Mouse (Mus musculus) liver, embryonic 18 days (tissue): ENCODE measurements around the gene Utp18. TPM values are rescaled to one million over a fixed set of nuclear protein-coding genes. Genes with fewer than 3 reads are reported as not detected.

Experiments
- polyA plus RNA-seq: library from polyadenylated mRNA; depleted of rRNA; stranded (reverse); fragments of >200 nt; gene quantifications from 2 replicates; pipeline ENCODE4 v1.2.3, GENCODE M21; 2012; rRNA removed

The Utp18 gene
- polyA plus RNA-seq, result 7.3 and 7.6 TPM in 2 replicates

DNA sequence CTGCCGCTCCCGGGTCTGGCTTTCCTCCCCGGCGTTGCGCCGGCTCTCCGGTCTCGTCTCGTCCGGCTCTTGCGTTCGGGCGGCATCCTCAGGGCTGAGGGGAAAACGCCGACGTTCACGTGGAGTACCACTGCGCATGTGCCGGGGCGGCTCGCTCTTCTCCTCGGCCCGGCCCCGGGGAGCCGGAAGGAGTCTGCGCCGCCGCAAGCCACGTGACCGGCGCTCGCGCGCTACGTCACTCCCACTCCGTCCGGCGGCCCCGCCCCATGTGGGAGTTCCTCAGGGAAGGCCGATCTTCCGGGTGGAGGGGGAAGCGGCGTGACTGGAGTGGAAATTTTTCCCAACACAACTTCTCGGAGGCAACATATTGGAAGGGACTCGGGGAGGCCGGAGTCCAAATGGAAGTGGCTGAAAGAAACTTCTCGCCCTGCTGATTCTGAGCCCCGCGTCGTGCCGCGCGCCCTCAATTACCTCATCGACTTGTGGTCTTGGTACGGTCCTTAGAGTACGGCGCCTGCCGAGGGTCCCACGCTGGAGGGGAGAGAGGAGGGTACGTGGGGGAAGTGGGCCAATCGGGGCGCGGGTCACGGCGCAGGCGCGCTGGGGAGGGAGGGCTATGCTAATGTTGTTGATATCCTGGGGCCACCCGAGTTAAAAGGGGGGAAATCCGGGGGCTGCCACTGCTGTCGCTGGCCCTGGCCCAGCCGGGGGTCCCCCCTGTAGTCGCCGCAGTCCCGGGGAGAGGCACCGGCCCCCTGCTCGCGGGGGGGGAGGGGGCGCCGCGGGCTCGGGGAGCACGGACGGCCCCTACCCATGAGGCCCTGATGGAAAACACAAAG is at the start of gene Utp18, which contains the start of gene Mbtd1:
TSS of gene Utp18 (minus strand) at position 195 of the 839 bp plus-strand sequence.
TSS of gene Mbtd1 (plus strand) at position 281 of the 839 bp plus-strand sequence.

Other genes with a start within 250 kb of the Utp18 start
- gene Mbtd1, start 86 bp upstream of the Utp18 start, polyA plus RNA-seq, result 5.9 and 6.1 TPM in 2 replicates
- 242 and 307 TPM in 2 replicates for gene Nme2, start 70.5 kb upstream of the Utp18 start, polyA plus RNA-seq
- gene Gm20390, start 82.5 kb upstream of the Utp18 start, polyA plus RNA-seq, result 69.3 and 70.5 TPM in 2 replicates
- 74.7 and 85.5 TPM in 2 replicates for gene Nme1, start 82.8 kb upstream of the Utp18 start, polyA plus RNA-seq
- 12.5 and 13.3 TPM in 2 replicates for gene Spag9, start 110.3 kb upstream of the Utp18 start, polyA plus RNA-seq